Mouse (Mus musculus): Measurements from ENCODE around the gene Tenm4. TPM values are rescaled to one million over a fixed set of nuclear protein-coding genes. Genes with fewer than 3 reads are reported as not detected.
A peak's percentile ranks its signal among the peaks of the same experiment; 100 is the strongest.

The Tenm4 gene
- total RNA-seq, 2 experiments from 2014 or later, result 125 to 132 TPM

DNA sequence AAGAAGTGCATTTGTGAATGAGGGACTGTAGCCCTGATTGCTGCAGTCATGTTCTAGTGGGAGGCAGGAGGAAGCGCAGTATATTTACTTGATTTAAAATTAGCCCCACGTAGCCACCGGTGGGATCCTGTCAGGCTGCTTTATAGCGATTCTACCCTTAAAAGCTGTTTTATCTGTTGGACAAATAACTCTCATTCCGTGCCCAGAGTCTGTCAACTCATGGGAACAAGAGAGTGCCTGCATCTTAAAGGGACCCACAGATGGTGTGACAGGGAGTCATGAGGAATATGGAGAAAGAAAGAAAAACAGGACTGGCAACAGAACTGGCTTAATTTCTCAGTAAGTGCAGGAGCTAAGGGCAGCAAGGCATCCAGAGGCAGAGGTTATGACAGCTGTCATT, 549.4 kb downstream of the Tenm4 start:
- DNase-seq (ENCODE audit: low spot score in 2 of 2), result peak in 1 of 2 experiments; percentile 27

DNA sequence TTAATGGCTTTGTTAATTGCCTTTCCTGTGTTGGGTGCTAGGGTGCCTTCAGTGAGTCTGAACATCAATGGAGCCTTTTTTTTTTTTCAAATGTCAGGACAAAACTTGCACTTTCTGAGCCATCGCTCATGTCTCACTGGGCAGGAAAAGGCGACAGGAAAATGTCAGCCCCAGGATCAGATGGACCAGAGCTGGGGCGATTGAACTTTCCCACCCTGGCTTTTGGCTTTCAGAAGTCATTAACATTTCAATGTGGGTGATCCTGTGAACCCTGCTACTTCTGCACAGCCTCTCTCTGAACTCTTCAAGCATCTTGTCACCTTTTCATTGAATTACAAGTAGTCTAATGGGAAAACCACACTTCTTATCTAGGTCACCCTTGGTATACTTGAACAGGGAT, 551.8 kb downstream of the Tenm4 start:
- DNase-seq (ENCODE audit: low spot score in 2 of 2), result no peak

DNA sequence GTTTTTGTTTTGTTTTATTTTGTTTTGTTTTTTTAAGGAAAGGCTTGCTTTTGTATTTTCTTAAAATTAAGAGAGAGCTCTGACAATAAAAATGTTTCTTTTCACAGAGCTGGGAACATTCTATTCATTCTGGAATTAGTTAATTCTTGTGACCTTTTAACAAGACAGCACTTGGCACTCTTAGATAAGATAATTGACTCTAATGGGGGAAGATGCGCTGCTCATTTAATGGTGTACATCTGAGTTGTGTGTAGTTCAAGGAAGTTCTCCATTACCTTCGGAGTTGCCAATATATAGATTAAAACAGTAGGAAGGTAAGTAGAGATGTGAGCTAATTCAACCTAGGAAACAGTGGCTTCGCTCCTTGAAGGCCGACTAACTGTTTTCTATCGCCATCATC, 554.6 kb downstream of the Tenm4 start:
- DNase-seq (ENCODE audit: low spot score in 2 of 2), result no peak

GRCm38 (mm10) chr7:96730360-96730759, 559.3 kb downstream of the Tenm4 start:
- DNase-seq (ENCODE audit: low spot score in 2 of 2), result no peak

- no peak for DNase-seq (ENCODE audit: low spot score in 2 of 2)
Measured at GRCm38 (mm10) chr7:96731947-96732346, 560.9 kb downstream of the Tenm4 start.

GRCm38 (mm10) chr7:96734315-96735058, 563.4 kb downstream of the Tenm4 start:
- no peak for DNase-seq (ENCODE audit: low spot score in 2 of 2)

DNA sequence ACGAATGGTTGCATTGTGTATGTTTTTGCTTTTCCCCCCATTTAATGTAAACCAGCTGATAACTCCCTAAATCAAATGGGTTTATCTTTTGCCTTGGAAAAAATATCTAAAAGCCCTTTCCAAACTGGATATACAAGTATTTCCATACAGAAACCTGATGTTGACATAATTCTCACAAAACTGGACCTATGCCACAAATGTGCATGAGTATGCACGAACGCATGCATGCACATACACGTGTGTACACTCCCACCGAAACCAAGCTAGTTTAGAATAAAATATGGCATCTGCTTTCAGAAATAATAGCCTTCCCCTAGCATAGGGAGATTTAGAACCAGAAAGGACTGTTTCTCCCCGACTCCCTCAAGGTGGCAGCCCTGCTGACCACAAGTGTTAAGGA, 569.6 kb downstream of the Tenm4 start:
- no peak for DNase-seq (ENCODE audit: low spot score in 2 of 2)

DNA sequence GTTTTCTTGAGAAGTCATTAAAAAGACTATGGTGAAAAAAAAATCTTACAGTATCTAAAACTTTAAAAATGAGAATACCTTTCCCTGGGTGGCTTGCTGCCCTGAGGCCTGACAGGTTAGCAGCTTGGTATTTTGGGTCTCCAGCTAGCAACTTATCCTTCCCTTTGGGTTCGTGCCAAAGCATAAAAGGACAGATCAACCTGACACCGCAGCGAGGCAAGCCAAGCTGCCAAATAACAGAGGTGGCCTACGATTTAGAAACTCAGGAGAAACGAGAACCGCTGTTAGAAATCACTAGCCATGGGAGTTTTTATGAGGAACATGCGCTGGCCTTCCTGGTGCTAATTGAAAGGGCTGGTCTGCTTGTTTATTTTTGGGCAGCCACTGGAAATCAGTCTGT, 571.2 kb downstream of the Tenm4 start:
- DNase-seq (ENCODE audit: low spot score in 2 of 2), result no peak

DNA sequence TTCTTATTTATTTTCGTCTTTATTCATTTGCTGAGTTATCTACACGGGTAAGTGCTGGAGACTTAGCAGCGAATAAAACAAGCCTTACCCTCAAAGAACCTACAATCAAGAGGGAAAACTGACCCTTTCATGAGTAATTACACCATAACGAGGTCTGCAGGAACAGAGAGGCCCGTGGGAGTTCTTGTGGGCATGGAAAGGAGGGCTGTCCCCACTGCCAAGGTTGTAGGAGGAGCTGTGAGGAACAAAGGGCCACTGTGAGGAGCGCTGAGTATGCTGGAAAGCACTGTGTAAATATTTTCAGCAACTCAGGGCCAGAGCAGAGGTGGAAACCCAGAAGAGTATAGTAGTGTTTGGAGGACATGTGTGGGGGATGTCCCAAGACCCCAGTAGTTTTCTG, 574.9 kb downstream of the Tenm4 start:
- peak; percentile 29 to 53 for DNase-seq (ENCODE audit: low spot score in 2 of 2)

DNA sequence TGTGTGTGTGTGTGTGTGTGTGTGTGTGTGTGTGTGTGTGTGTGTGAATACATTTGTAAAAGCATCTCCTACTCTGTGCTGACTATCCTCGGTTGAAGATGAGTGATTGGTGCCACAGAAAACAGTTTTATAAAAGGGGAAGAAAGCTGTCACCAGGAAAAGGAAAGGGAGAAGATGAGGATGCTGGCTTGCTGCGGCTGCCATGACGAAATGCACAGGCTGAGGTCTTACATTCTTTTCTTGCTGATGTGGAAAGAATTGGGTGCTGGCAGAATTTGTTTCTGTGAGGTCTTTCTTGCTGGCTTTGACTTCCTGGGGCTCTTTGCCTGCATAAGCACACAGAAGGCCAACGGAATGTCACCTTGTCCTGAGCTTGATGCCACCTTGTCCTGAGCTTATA, 575.7 kb downstream of the Tenm4 start:
- no peak for DNase-seq (ENCODE audit: low spot score in 2 of 2)

- DNase-seq (ENCODE audit: low spot score in 2 of 2), result no peak
Measured at GRCm38 (mm10) chr7:96748538-96749045, 577.5 kb downstream of the Tenm4 start.

DNA sequence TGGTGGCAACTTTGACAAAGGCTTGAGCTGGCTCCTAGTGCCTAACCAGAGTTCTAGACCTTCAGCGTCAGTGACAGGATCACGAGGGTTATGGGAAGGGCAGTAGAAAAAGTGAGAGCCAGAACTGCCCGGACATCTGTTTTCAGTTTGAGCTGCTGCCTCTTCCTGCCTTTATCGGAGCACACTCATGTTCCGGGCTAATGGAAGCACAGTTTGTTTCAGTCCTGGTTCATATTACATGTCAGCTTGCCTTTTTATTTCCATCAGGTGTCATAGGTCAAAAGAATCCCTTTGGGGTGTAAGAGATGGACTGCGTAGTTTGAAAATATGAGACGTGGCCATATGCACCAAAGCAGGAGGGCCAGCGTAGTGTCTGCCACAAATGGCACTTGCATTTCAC, 578.7 kb downstream of the Tenm4 start:
- no peak for DNase-seq (ENCODE audit: low spot score in 2 of 2)

DNA sequence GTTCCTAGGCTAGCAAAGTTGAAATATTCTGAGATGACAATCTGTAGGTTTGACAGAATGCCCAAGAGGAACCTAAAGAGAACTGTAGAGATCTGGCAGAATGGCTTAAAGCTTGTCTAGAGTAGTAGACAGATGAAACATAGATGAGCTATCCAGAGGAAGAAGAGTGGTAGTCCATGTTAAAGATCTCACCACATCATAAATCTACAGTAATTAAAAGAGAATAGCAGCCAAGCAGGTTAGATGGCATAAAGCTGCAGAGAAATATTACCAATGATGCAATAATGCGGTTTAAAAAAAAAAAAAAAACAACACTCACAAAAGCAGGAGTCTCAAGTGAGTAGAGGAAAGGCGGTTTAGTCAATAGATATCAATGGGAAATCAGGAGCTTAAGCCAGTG, 580.2 kb downstream of the Tenm4 start:
- no peak for DNase-seq (ENCODE audit: low spot score in 2 of 2)

DNA sequence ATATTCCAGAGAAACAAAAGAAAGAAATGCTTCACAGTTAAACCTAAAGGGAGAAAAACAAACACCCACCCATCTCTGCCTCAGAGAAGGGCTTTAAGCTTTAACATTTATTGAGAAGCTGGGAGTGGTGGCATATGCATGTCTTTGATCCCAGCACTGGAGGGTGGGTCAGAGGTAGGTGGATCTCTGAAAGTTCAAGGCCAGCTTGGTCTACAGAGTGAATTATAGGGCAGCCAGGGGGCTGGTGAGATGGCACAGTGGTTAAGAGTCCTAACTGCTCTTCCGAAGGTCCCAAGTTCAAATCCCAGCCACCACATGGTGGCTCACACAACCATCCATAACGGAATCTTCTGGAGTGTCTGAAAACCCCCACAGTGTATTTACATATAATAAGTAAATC, 581.7 kb downstream of the Tenm4 start:
- DNase-seq (ENCODE audit: low spot score in 2 of 2), result no peak

- DNase-seq (ENCODE audit: low spot score in 2 of 2), result no peak
Measured at GRCm38 (mm10) chr7:96753335-96754095, 582.5 kb downstream of the Tenm4 start.

GRCm38 (mm10) chr7:96754175-96754574, 583.1 kb downstream of the Tenm4 start:
- no peak for DNase-seq (ENCODE audit: low spot score in 2 of 2)

- DNase-seq (ENCODE audit: low spot score in 2 of 2), result no peak
Measured at GRCm38 (mm10) chr7:96755459-96756094, 584.5 kb downstream of the Tenm4 start.

DNA sequence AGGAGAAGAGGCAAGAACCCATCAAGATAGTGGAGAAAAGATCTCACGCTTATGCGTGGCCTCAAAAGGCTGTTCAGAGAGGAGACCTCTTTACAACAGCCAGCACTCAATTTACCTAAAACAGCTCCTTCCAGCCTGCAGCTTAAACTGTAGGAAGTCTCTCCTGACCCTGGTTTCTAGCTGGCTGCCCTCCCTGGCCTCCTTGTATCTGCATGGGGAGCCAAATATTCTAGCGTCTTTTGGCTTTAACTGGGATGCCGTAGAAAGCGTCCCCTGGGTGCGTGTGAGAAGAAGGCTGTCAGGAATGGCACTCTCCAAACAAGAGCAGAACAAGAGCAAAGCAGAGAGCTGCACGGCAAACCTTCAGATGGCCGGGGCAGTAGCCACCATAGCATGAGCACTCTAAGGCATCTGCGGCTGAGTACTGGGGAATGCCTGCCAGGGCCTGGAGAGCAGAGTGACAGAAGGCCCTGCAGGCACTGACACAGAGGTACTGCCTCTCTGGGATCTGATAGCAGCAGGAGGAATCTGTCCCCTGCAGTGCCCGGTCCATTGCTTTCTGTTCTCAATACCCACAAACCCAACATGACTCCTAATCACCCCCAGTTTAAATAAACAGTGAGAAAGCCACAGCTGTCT, 585.2 kb downstream of the Tenm4 start:
- DNase-seq (ENCODE audit: low spot score in 2 of 2), result no peak

- no peak for DNase-seq (ENCODE audit: low spot score in 2 of 2)
Measured at GRCm38 (mm10) chr7:96757067-96757466, 586.0 kb downstream of the Tenm4 start.

DNA sequence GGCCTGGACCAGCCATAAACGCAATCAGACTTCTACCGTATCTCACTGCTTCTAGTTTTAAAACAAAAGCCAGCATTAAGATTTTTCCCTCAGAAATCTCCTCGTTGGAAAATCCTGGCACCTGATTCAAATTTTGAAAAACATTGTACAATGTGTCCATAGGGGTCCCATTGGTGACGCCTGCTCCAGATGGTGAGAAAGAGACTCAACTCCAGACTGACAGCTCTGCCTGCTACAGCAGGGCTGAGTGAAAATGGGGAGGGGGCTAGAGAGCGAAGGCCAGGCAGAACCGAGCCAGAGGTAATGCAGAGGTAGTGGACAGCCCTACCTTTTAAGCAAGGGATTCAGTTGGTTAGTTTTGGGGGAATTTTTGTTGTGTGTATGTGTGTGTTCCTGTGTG, 589.2 kb downstream of the Tenm4 start:
- DNase-seq (ENCODE audit: low spot score in 2 of 2), result no peak

GRCm38 (mm10) chr7:96761151-96761550, 590.1 kb downstream of the Tenm4 start:
- DNase-seq (ENCODE audit: low spot score in 2 of 2), result no peak
